Mouse (Mus musculus): ENCODE measurements around the gene Slfn5.
"Not testable (repeated sequence)": the region's sequence is repeated elsewhere in the genome, so short reads cannot be mapped to it uniquely, and the experiment has no call there.

DNA sequence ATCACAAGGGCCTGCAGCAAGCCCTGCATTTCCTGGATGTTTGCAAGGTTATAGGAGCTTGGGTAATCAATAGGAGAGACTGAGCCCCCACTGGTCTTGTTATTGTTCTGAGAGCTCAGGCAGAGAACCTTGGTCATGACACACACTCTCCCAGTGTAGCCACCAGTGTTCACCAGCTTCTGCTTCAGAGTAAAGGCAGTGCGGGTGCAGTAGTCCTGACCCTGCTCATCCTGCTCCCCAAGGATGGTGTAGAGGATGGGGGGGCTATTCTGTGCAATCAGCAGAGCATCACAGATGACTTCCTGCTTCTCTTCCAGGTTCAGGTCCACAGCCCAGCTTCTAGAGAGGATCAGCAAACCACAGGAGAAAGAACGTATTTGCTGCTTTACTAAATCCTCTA lies 31.3 kb downstream of the Slfn5 start:
- not testable (repeated sequence) for TF ChIP-seq USF1 (IDR thresholded peaks at IDR 0.05; ENCODE audit: low read depth); MYOG (IDR thresholded peaks at IDR 0.05; ENCODE audit: control insufficient read depth, extremely low read depth, insufficient read length)
